In genomic region chr17:49519576-49520247, GRCm38 (mm10) we compare ENCODE assay signal across 12 mouse cellular contexts. TPM values are rescaled to one million over a fixed set of nuclear protein-coding genes. Genes with fewer than 3 reads are reported as not detected.
A peak's percentile ranks its signal among the peaks of the same experiment; 100 is the strongest.
DNase-seq lines count a peak whose midpoint lies in the region; ATAC-seq and TF ChIP-seq lines count a peak whose summit lies in the region.
"Had no signal": no experiment of that assay in that cellular context is flagged by ENCODE, and none has a peak within 500 bp of the region (broad histone marks: within the 10 kb centered on the region; RNA-seq: fewer than 3 reads in every experiment).

No protein-coding gene starts in this region.

- no peaks in the 10 kb centered on the region for H3K9me3 ChIP-seq in heart, embryonic 10.5 days
- no peaks in the 10 kb centered on the region for H3K9me3 ChIP-seq in limb, embryonic 12.5 days
- H3K9me3 ChIP-seq in limb, embryonic 10.5 days (replicated peaks): no peaks in the 10 kb centered on the region
- no peaks in the 10 kb centered on the region for H3K9me3 ChIP-seq in embryonic facial prominence, embryonic 12.5 days
- no peaks in the 10 kb centered on the region for H3K9me3 ChIP-seq in limb, embryonic 15.5 days
- no peaks in the 10 kb centered on the region for H3K9me3 ChIP-seq in midbrain, embryonic 11.5 days (ENCODE audit: control insufficient read depth, low read length)

- no peaks in the 10 kb centered on the region for H3K36me3 ChIP-seq in heart, adult 2 months (ENCODE audit: control insufficient read depth, insufficient read depth, low read length)
- H3K36me3 ChIP-seq in heart, embryonic 10.5 days: no peaks in the 10 kb centered on the region
- H3K36me3 ChIP-seq in limb, embryonic 12.5 days: peaks cover 5% of the 10 kb centered on the region; the same call in 1 of the 2 replicates
- peaks cover 11% of the 10 kb centered on the region; the same call in 1 of the 2 replicates for H3K36me3 ChIP-seq in limb, embryonic 10.5 days
- no peaks in the 10 kb centered on the region for H3K36me3 ChIP-seq in embryonic facial prominence, embryonic 12.5 days
- H3K36me3 ChIP-seq in limb, embryonic 15.5 days: no peaks in the 10 kb centered on the region
- no peaks in the 10 kb centered on the region for H3K36me3 ChIP-seq in midbrain, embryonic 11.5 days (ENCODE audit: control insufficient read depth, insufficient read depth, low read length)

- no peak overlapping the region for H3K9ac ChIP-seq in heart, adult 2 months (ENCODE audit: low read depth, low read length)
- no peak overlapping the region for H3K9ac ChIP-seq in limb, embryonic 12.5 days (replicated peaks)
- no peak overlapping the region for H3K9ac ChIP-seq in embryonic facial prominence, embryonic 12.5 days
- no peak overlapping the region for H3K9ac ChIP-seq in limb, embryonic 15.5 days
- H3K9ac ChIP-seq in midbrain, embryonic 11.5 days (ENCODE audit: low read length): no peak overlapping the region
- H3K9ac ChIP-seq: liver, embryonic 14.5 days had no signal

- no peak for TF ChIP-seq CTCF in heart, adult 2 months (IDR thresholded peaks at IDR 0.05)

- DNase-seq in heart, adult 2 months: peak in 1 of 2 experiments; percentile 47
- no peak for DNase-seq in heart, embryonic 10.5 days (ENCODE audit: low spot score)
- no peak for DNase-seq in limb, embryonic 10.5 days (ENCODE audit: low spot score)
- DNase-seq in midbrain, embryonic 11.5 days (ENCODE audit: low spot score, missing footprints): no peak
- no peak for DNase-seq in yolk sac, embryonic 10.5 days (ENCODE audit: low spot score)
- DNase-seq: adrenal gland, postnatal 36 days; cerebellum, adult 18-20 months; kidney, postnatal 14 days had no signal

- peaks cover 7% of the 10 kb centered on the region for H3K4me1 ChIP-seq in heart, adult 2 months (ENCODE audit: control insufficient read depth, insufficient read depth, low read length)
- peaks cover 13% of the 10 kb centered on the region; the same call in 1 of the 2 replicates for H3K4me1 ChIP-seq in heart, embryonic 10.5 days
- H3K4me1 ChIP-seq in limb, embryonic 12.5 days (replicated peaks): peaks cover 32% of the 10 kb centered on the region
- H3K4me1 ChIP-seq in limb, embryonic 10.5 days: peaks cover 26% of the 10 kb centered on the region
- peaks cover 40% of the 10 kb centered on the region for H3K4me1 ChIP-seq in embryonic facial prominence, embryonic 12.5 days
- peaks cover 24% of the 10 kb centered on the region; the same call in 1 of the 2 replicates for H3K4me1 ChIP-seq in limb, embryonic 15.5 days
- no peaks in the 10 kb centered on the region for H3K4me1 ChIP-seq in midbrain, embryonic 11.5 days (ENCODE audit: control insufficient read depth, insufficient read depth, low read length)

- H3K79me2 ChIP-seq in heart, adult 2 months (replicated peaks; ENCODE audit: control insufficient read depth, insufficient read depth, low read length): no peaks in the 10 kb centered on the region

- 75% methylated on average over 7 of the region's 7 CpGs for WGBS in heart, adult 2 months
- WGBS in heart, embryonic 10.5 days: 65% methylated on average over 7 of the region's 7 CpGs
- WGBS in limb, embryonic 12.5 days: 65% methylated on average over 7 of the region's 7 CpGs
- WGBS in limb, embryonic 10.5 days: 73% methylated on average over 7 of the region's 7 CpGs
- WGBS in embryonic facial prominence, embryonic 12.5 days: 68% methylated on average over 7 of the region's 7 CpGs
- 64% methylated on average over 7 of the region's 7 CpGs for WGBS in limb, embryonic 15.5 days
- WGBS in midbrain, embryonic 11.5 days: 74% methylated on average over 7 of the region's 7 CpGs

- no peaks in the 10 kb centered on the region for H3K27me3 ChIP-seq in heart, adult 2 months (ENCODE audit: control insufficient read depth, insufficient read depth, low read length)
- H3K27me3 ChIP-seq in heart, embryonic 10.5 days (ENCODE audit: insufficient read depth, poor library complexity, severe bottlenecking): no peaks in the 10 kb centered on the region
- H3K27me3 ChIP-seq in limb, embryonic 12.5 days: no peaks in the 10 kb centered on the region
- H3K27me3 ChIP-seq in limb, embryonic 10.5 days (ENCODE audit: low read depth, poor library complexity, severe bottlenecking): no peaks in the 10 kb centered on the region
- H3K27me3 ChIP-seq in embryonic facial prominence, embryonic 12.5 days: no peaks in the 10 kb centered on the region
- H3K27me3 ChIP-seq in limb, embryonic 15.5 days: no peaks in the 10 kb centered on the region
- H3K27me3 ChIP-seq in midbrain, embryonic 11.5 days (ENCODE audit: control insufficient read depth, insufficient read depth, low read length): no peaks in the 10 kb centered on the region

- TF ChIP-seq EP300 in heart, adult 2 months (IDR thresholded peaks at IDR 0.05; ENCODE audit: insufficient read depth, low read depth, low read length): no peak

- H3K4me3 ChIP-seq in heart, adult 2 months: no peak overlapping the region
- no peak overlapping the region for H3K4me3 ChIP-seq in heart, embryonic 10.5 days
- no peak overlapping the region for H3K4me3 ChIP-seq in limb, embryonic 12.5 days (replicated peaks)
- no peak overlapping the region for H3K4me3 ChIP-seq in limb, embryonic 10.5 days
- no peak overlapping the region for H3K4me3 ChIP-seq in embryonic facial prominence, embryonic 12.5 days
- no peak overlapping the region for H3K4me3 ChIP-seq in limb, embryonic 15.5 days
- H3K4me3 ChIP-seq in midbrain, embryonic 11.5 days (ENCODE audit: low read depth, low read length): no peak overlapping the region

- no peak overlapping the region for H3K4me2 ChIP-seq in limb, embryonic 12.5 days
- no peak overlapping the region for H3K4me2 ChIP-seq in embryonic facial prominence, embryonic 12.5 days (replicated peaks)
- no peak overlapping the region for H3K4me2 ChIP-seq in limb, embryonic 15.5 days
- H3K4me2 ChIP-seq in midbrain, embryonic 11.5 days: no peak overlapping the region

- intact Hi-C loops in heart, adult 2 months (cut with DNase I): no loop called here

- ATAC-seq in limb, embryonic 12.5 days (ENCODE audit: insufficient number of reproducible peaks, insufficient read depth, low FRiP score, low TSS enrichment, low read depth): no peak; the same call in 1 of the 2 replicates
- no peak for ATAC-seq in embryonic facial prominence, embryonic 12.5 days (ENCODE audit: insufficient number of reproducible peaks, insufficient read depth, low FRiP score, low TSS enrichment)
- peak; percentile 50; the same call in 1 of the 2 replicates for ATAC-seq in limb, embryonic 15.5 days (ENCODE audit: insufficient number of reproducible peaks, low FRiP score, low TSS enrichment, low read depth)
- no peak for ATAC-seq in midbrain, embryonic 11.5 days (ENCODE audit: low FRiP score)

- TF ChIP-seq POLR2A in heart, adult 2 months (IDR thresholded peaks at IDR 0.05; ENCODE audit: insufficient read depth, low read depth, low read length): no peak

- H3K27ac ChIP-seq in heart, adult 2 months: peak overlapping the region; percentile 61
- no peak overlapping the region for H3K27ac ChIP-seq in heart, embryonic 10.5 days
- H3K27ac ChIP-seq in limb, embryonic 12.5 days: 0 out of 2 replicates have a peak overlapping the region, but pooled peaks have one; percentile 29
- no peak overlapping the region for H3K27ac ChIP-seq in limb, embryonic 10.5 days
- 0 out of 2 replicates have a peak overlapping the region, but pooled peaks have one; percentile 5 for H3K27ac ChIP-seq in embryonic facial prominence, embryonic 12.5 days
- no peak overlapping the region for H3K27ac ChIP-seq in limb, embryonic 15.5 days
- no peak overlapping the region for H3K27ac ChIP-seq in midbrain, embryonic 11.5 days (ENCODE audit: low read depth, low read length)
- H3K27ac ChIP-seq: liver, embryonic 14.5 days had no signal

RNA-seq across cellular contexts. Expression of gene Daam2, which starts 44.4 kb away (rescaled TPM):
- 1 to 10 TPM; 6.4 to 8.8 TPM for total RNA-seq in heart, adult 2 months (2021)
- polyA plus RNA-seq in heart, adult 2 months (2012; rRNA removed): 4.0 and 6.6 TPM in 2 replicates
- polyA plus RNA-seq in heart, embryonic 10.5 days (2016; fragmentation: Nextera tagmentation; extraction: Ambion mirVana): 3.9 and 8.8 TPM in 2 replicates
- polyA plus RNA-seq in limb, embryonic 12.5 days (2016; fragmentation: Nextera tagmentation; extraction: Ambion mirVana): 10.7 and 11.1 TPM in 2 replicates
- 8.2 and 10.7 TPM in 2 replicates for polyA plus RNA-seq in limb, embryonic 10.5 days (2016; fragmentation: Nextera tagmentation; extraction: Ambion mirVana)
- polyA plus RNA-seq in embryonic facial prominence, embryonic 12.5 days (2016; fragmentation: Nextera tagmentation; extraction: Ambion mirVana): 12.4 and 12.6 TPM in 2 replicates
- 8.3 and 9.9 TPM in 2 replicates for polyA plus RNA-seq in limb, embryonic 15.5 days (2015; fragmentation: Nextera tagmentation; extraction: Ambion mirVana)
- polyA plus RNA-seq in midbrain, embryonic 11.5 days (2014; fragmentation: Nextera tagmentation; extraction: Ambion mirVana): 0.82 and 1.1 TPM in 2 replicates

Comparison
In these comparisons a context has a peak if more than half of its experiments do, and no peak if none do; other contexts are left out.
1. H3K27ac ChIP-seq: peak in heart, adult 2 months (single experiment), limb, embryonic 12.5 days (single experiment) and embryonic facial prominence, embryonic 12.5 days (single experiment); none in heart, embryonic 10.5 days (single experiment), limb, embryonic 10.5 days (single experiment), limb, embryonic 15.5 days (single experiment) and midbrain, embryonic 11.5 days (single experiment).